Mouse (Mus musculus): ENCODE measurements around the gene Hist2h2ab.

DNA sequence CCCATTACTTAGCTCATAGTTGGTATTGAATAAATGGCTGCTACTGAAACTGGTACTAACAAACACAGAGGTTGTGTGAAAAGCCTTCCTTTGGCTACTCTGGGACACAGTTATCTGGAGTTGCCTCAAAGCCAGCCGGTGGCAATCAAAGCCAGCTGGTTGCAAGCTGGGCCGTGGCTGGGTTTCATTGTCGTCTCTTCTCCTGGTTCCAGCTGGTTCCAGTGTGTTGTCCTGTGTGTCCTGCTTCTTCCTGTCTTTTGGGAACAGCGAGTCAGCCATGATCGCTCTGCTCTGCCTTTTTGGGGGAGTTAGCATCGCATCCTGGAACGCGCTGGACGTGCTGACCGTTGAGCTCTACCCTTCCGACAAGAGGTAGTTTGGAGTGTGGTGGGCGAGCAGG is 26.7 kb upstream of the Hist2h2ab start:
- no peak for TF ChIP-seq GATA1 (IDR thresholded peaks at IDR 0.05; ENCODE audit: borderline replicate concordance, low read length)
- TF ChIP-seq FLI1 (IDR thresholded peaks at IDR 0.05; ENCODE audit: low read length), result no peak

All from megakaryocyte, embryonic 14.5 days (primary cell).